Mouse (Mus musculus) megakaryocyte, embryonic 14.5 days (primary cell): ENCODE data around the gene Unc119. TPM values are rescaled to one million over a fixed set of nuclear protein-coding genes. Genes with fewer than 3 reads are reported as not detected.

ENCODE experiments used
- H3K27me3 ChIP-seq: replicated peaks from 2 replicates; pipeline ENCODE3; 2012; ENCODE audit warnings: inconsistent platforms
- H3K36me3 ChIP-seq: replicated peaks from 2 replicates; pipeline ENCODE3; 2012; ENCODE audit warnings: low read length, inconsistent platforms, mixed read lengths
- H3K4me1 ChIP-seq: 2 replicates; pipeline ENCODE4 v1.6.1; 2012; ENCODE audit warnings: inconsistent platforms
- H3K4me3 ChIP-seq: replicated peaks from 2 replicates; pipeline ENCODE3; 2012; ENCODE audit warnings: moderate library complexity, mild to moderate bottlenecking, inconsistent platforms
- H3K9me3 ChIP-seq: 2 replicates; pipeline ENCODE4 v1.6.1; 2012; ENCODE audit warnings: inconsistent platforms
- FLI1 ChIP-seq: IDR thresholded peaks from 2 replicates; pipeline ENCODE4 v1.6.1; 2012; ENCODE audit warnings: low read length, inconsistent platforms, mixed read lengths
- GATA1 ChIP-seq: IDR thresholded peaks from 3 replicates; pipeline ENCODE4 v1.6.1; 2012; ENCODE audit warnings: mixed read lengths, low read length, inconsistent platforms, borderline replicate concordance
- polyA plus RNA-seq: library from polyadenylated mRNA; stranded (reverse); fragments of >175 nt; gene quantifications from 2 replicates; pipeline ENCODE4 v1.2.3, GENCODE M21; 2012; ENCODE audit warnings: low replicate concordance; ENCODE audit not compliant: insufficient read depth

The Unc119 gene
- polyA plus RNA-seq, 1 experiment: 574 TPM

DNA sequence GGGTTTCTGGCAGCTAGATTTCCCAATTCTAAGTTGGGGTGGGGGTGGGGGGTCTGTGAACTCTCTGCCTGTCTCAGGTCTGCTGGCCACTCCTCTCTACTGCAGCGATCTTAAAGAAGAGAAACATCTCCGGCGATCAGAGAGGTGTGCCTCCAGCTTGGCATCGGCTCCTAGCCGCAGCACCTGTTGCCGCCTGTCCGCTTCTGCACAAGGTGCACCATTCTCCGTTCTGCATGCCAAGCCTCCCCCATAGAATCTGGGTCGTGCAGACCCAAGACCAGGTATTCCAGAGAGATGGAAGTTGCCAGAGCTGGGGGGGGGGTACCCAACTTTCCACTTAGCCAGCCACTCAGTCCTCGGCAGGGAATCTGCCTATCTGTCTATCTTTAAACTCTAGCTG is 42.5 kb downstream of the Unc119 start:
- H3K4me1 ChIP-seq: peaks cover 26% of the 10 kb centered on the region
- no peak overlapping the region for H3K4me3 ChIP-seq
- no peaks in the 10 kb centered on the region for H3K9me3 ChIP-seq
- peaks cover 54% of the 10 kb centered on the region for H3K27me3 ChIP-seq
- no peaks in the 10 kb centered on the region for H3K36me3 ChIP-seq
- TF ChIP-seq FLI1 (no peak), GATA1 (no peak)

DNA sequence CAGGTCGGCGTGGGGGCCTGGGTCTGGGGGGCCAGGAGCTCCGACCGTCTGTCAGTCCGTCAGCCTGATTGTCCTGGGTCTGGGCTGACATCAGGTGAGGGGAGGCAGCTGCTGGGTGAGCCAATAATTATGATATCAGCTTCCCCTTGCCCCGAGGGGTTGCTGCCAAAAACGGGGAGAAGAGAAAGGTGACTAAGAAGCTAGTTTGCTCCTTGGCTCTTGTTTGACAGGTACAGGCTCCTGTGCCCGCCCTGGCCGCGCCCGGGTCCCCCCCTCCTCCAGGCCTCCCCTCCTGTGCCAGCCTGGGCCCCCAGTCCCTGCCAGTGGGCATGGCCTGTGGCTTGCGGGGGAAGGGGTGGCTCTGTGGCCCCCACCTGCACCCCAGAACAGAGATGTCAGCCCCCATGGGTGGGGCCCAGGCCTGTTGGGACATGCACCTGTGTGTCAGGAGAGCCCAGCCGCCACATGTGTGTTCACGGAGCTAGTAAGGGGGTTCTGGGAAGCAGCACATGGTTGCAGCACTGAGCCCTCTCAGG is 43.3 kb downstream of the Unc119 start, which contains the start of gene Foxn1:
Gene Foxn1 (minus strand): TSS at position 51 of the 536 bp plus-strand sequence.
- TF ChIP-seq GATA1 (no peak), FLI1 (no peak)
- Histone ChIP-seq H3K4me3 (no peak within 1 kb of the TSS), H3K9me3 (no peaks in the 10 kb centered on the region), H3K4me1 (peaks cover 18% of the 10 kb centered on the region), H3K27me3 (peaks cover 52% of the 10 kb centered on the region), H3K36me3 (no peaks in the 10 kb centered on the region)

DNA sequence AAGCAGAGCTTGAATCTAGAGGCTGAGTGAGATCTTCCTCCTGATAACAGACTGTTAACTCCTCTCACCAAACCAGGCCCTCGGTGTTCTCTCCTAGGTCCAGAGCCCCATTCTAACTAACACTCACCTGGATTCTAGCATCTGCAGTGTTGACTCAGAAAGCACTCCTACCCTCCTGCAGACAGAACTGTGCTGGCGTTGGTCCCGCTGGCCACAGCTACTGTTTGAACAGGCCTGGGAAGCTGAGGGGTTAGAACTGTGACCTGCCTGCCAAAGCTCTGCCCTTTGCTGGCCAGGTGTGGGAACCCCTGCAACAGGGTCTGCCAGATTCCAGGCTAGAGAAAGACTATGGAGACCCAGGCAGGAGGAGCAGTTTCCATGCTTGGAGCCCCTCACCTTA is 49.4 kb downstream of the Unc119 start:
- Histone ChIP-seq H3K4me3 (no peak overlapping the region), H3K27me3 (peaks cover 52% of the 10 kb centered on the region), H3K4me1 (peaks cover 7% of the 10 kb centered on the region; the same call in 1 of the 2 replicates), H3K36me3 (no peaks in the 10 kb centered on the region), H3K9me3 (peaks cover 14% of the 10 kb centered on the region)
- TF ChIP-seq GATA1 (no peak), FLI1 (no peak)

DNA sequence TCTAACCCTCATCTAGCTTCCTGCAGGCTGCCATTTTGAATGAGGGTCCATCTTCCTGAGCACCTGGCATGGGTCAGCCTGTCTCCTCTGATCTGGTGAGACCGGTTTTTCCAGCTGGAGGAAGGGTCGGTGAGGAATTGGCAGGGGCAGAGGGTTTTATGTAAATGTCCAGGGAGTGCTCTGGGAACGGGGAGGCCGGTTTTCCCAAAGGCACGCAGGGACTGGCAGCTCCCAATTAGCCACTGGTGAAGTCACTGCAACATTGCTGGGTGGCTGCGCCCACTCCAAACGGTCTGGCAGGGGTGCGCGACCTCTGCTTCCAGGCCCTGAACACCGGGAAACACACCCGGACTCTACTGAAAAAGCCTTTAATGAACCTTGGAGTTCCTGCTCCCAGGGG is 53.7 kb downstream of the Unc119 start:
- peaks cover 30% of the 10 kb centered on the region for H3K4me1 ChIP-seq
- peaks cover 14% of the 10 kb centered on the region for H3K9me3 ChIP-seq
- H3K27me3 ChIP-seq: peaks cover 78% of the 10 kb centered on the region
- no peaks in the 10 kb centered on the region for H3K36me3 ChIP-seq
- H3K4me3 ChIP-seq: no peak overlapping the region
- no peak for TF ChIP-seq GATA1
- no peak for TF ChIP-seq FLI1

DNA sequence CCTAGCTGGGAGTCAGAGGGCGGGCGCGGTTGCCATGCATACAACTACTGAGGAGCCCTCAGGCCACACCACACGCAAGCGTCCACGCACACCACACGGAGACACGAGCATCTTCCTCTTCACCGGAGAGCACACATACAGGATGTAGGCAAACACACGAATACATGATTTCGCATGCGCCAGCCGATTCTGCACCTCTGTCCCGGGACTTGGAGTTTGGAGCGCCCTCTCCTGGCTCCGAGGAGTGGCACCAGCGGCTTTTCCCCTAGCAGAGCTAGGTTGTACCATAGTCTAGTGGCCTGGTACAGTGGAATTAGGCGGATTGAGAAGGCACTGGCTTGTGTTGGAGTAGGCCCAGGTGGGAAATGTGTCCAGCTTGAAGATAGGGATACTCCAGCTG is 54.1 kb downstream of the Unc119 start:
- H3K9me3 ChIP-seq: peaks cover 14% of the 10 kb centered on the region
- peaks cover 81% of the 10 kb centered on the region for H3K27me3 ChIP-seq
- TF ChIP-seq FLI1 (no peak), GATA1 (no peak)
- peaks cover 30% of the 10 kb centered on the region for H3K4me1 ChIP-seq
- peak overlapping the region; percentile 77 for H3K4me3 ChIP-seq
- no peaks in the 10 kb centered on the region for H3K36me3 ChIP-seq

DNA sequence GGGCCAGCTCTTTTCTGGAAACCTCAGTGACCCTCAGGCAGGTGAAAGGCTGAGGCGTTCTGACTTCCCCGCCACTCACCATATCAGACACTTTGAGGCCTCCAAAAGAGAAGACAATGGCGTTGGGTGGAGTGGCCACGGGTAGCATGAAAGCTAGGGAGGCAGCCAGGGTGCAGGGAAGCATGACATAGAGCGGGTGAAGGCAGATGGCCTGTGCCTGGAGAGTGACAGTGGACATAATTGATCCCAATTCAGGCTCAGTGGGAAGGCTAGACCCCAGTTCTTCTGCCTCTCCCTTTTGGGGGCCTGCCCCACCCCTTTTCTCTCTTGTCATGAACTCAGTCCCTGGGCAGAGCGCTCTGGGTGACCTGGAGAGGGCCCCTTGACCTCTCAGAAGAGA is 54.9 kb downstream of the Unc119 start:
- Histone ChIP-seq H3K27me3 (peaks cover 80% of the 10 kb centered on the region), H3K4me1 (peaks cover 30% of the 10 kb centered on the region), H3K9me3 (peaks cover 9% of the 10 kb centered on the region), H3K4me3 (no peak overlapping the region), H3K36me3 (no peaks in the 10 kb centered on the region)
- no peak for TF ChIP-seq FLI1
- no peak for TF ChIP-seq GATA1

Other genes starting within 250 kb of the Unc119 start
- gene Fam222b, start 248.8 kb upstream of the Unc119 start, polyA plus RNA-seq: 32.0 and 49.0 TPM in 2 replicates
- gene Traf4, start 177.9 kb upstream of the Unc119 start, polyA plus RNA-seq: 4.8 and 6.3 TPM in 2 replicates
- gene Nek8, start 166.8 kb upstream of the Unc119 start, polyA plus RNA-seq: 1.3 and 2.2 TPM in 2 replicates
- 35.9 and 67.9 TPM in 2 replicates for gene Tlcd1, start 166.8 kb upstream of the Unc119 start, polyA plus RNA-seq
- gene Rpl23a, start 159.9 kb upstream of the Unc119 start, polyA plus RNA-seq: 151 and 1,521 TPM in 2 replicates
- 4.5 TPM in 1 of 2 replicates, not detected in the other for gene Rab34, start 155.1 kb upstream of the Unc119 start, polyA plus RNA-seq
- 0.22 TPM in 1 of 2 replicates, not detected in the other for gene Proca1, start 150.1 kb upstream of the Unc119 start, polyA plus RNA-seq
- 13.1 and 13.3 TPM in 2 replicates for gene Sdf2, start 97.7 kb upstream of the Unc119 start, polyA plus RNA-seq
- gene Supt6, start 97.5 kb upstream of the Unc119 start, polyA plus RNA-seq: 95.6 and 155 TPM in 2 replicates
- 17.1 and 39.7 TPM in 2 replicates for gene 2610507B11Rik, start 81.7 kb upstream of the Unc119 start, polyA plus RNA-seq
- gene BC030499, start 52.6 kb upstream of the Unc119 start, polyA plus RNA-seq: not detected in 2 replicates
- 16.9 and 30.9 TPM in 2 replicates for gene Spag5, start 42.0 kb upstream of the Unc119 start, polyA plus RNA-seq
- gene Aldoc, start 20.5 kb upstream of the Unc119 start, polyA plus RNA-seq: 25.1 and 40.6 TPM in 2 replicates
- 53.1 and 73.7 TPM in 2 replicates for gene Pigs, start 15.1 kb upstream of the Unc119 start, polyA plus RNA-seq
- gene Foxn1, start 43.1 kb downstream of the Unc119 start, polyA plus RNA-seq: not detected in 2 replicates
- 0.07 TPM in 1 of 2 replicates, not detected in the other for gene Slc13a2, start 78.7 kb downstream of the Unc119 start, polyA plus RNA-seq
- 0.18 TPM in 1 of 2 replicates, not detected in the other for gene Slc46a1, start 122.2 kb downstream of the Unc119 start, polyA plus RNA-seq
- 0.40 TPM in 1 of 2 replicates, not detected in the other for gene Sarm1, start 154.3 kb downstream of the Unc119 start, polyA plus RNA-seq
- gene Vtn, start 155.6 kb downstream of the Unc119 start, polyA plus RNA-seq: not detected in 2 replicates
- not detected in 2 replicates for gene Sebox, start 160.0 kb downstream of the Unc119 start, polyA plus RNA-seq
- gene Tmem199, start 168.7 kb downstream of the Unc119 start, polyA plus RNA-seq: 12.0 and 12.6 TPM in 2 replicates
- gene Poldip2, start 168.7 kb downstream of the Unc119 start, polyA plus RNA-seq: 1.8 and 16.7 TPM in 2 replicates
- gene Tnfaip1, start 192.8 kb downstream of the Unc119 start, polyA plus RNA-seq: 0.68 TPM in 1 of 2 replicates, not detected in the other
- 104 and 119 TPM in 2 replicates for gene Ift20, start 192.9 kb downstream of the Unc119 start, polyA plus RNA-seq
- gene Tmem97, start 207.3 kb downstream of the Unc119 start, polyA plus RNA-seq: 24.2 and 39.2 TPM in 2 replicates